Comparison of ENCODE assay signal across 20 mouse cellular contexts in the genomic region with DNA sequence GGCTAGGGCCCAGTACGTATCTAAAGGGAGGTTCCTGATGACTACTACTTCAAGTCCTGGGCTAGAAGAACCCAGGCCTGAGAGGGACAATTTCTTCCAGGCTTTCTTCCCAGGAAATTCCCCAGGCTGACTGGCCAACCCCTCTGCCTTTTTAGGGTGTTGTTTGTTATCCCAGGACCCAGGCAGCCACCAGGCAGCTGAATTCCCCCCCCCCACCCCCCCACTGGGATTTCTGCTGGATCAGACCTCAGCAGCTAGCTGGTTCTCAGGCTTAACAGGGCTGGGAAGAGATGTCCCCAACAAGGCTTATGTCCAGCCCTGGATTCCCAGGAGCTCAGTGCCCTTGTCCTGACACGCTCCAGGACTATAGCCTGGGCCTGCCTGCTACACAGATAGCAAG.
DNase-seq lines count a peak whose midpoint lies in the region; ATAC-seq and TF ChIP-seq lines count a peak whose summit lies in the region.
"Had no signal": no experiment of that assay in that cellular context is flagged by ENCODE, and none has a peak within 500 bp of the region (broad histone marks: within the 10 kb centered on the region; RNA-seq: fewer than 3 reads in every experiment).

No protein-coding gene starts in this region.

- H3K4me1 ChIP-seq in heart, embryonic 10.5 days: peaks cover 87% of the 10 kb centered on the region
- peaks cover 38% of the 10 kb centered on the region for H3K4me1 ChIP-seq in lung, postnatal 0 days (ENCODE audit: insufficient read depth, low read depth, low read length)
- H3K4me1 ChIP-seq in heart, embryonic 16.5 days (ENCODE audit: control insufficient read depth, insufficient read depth, low read length): peaks cover 69% of the 10 kb centered on the region
- peaks cover 36% of the 10 kb centered on the region for H3K4me1 ChIP-seq in stomach, postnatal 0 days (replicated peaks; ENCODE audit: control insufficient read depth, insufficient read depth)

- TF ChIP-seq CTCF in lung, postnatal 0 days (IDR thresholded peaks at IDR 0.05): no peak
- TF ChIP-seq CTCF in stomach, postnatal 0 days (IDR thresholded peaks at IDR 0.05; ENCODE audit: low read depth): no peak

- no peak for DNase-seq in heart, embryonic 10.5 days (ENCODE audit: low spot score)
- no peak for DNase-seq in heart, postnatal 25 days (ENCODE audit: low spot score)
- no peak for DNase-seq in lung, postnatal 0 days (ENCODE audit: low spot score)
- no peak for DNase-seq in lung, adult 18-20 months
- DNase-seq in stomach, postnatal 0 days (ENCODE audit: low spot score): no peak
- no peak for DNase-seq in spleen, postnatal 14 days (ENCODE audit: low spot score in 2 of 2)
- DNase-seq: cerebellum, postnatal 10 days; embryo, embryonic 11 days; gastrocnemius, postnatal 14 days; kidney, adult 9 months; kidney, postnatal 4 days; lung, postnatal 4 days; thymus, postnatal 36 days had no signal

- no peak overlapping the region for H3K9ac ChIP-seq in lung, postnatal 0 days (replicated peaks; ENCODE audit: low read depth)
- no peak overlapping the region for H3K9ac ChIP-seq in heart, embryonic 16.5 days (ENCODE audit: low read length)
- no peak overlapping the region; the same call in 1 of the 2 replicates for H3K9ac ChIP-seq in stomach, postnatal 0 days (ENCODE audit: low read length)
- H3K9ac ChIP-seq: limb, embryonic 12.5 days; midbrain, embryonic 12.5 days; neural tube, embryonic 13.5 days had no signal

- ATAC-seq in lung, postnatal 0 days: no peak
- ATAC-seq in heart, embryonic 16.5 days (replicated peaks; ENCODE audit: extremely low read depth, insufficient read depth, low FRiP score): no peak
- no peak for ATAC-seq in stomach, postnatal 0 days (ENCODE audit: low FRiP score, low TSS enrichment)
- ATAC-seq: inflammation-experienced regulatory T-cells, adult 6 months had no signal

- H3K4me2 ChIP-seq in lung, postnatal 0 days (replicated peaks; ENCODE audit: low read depth, low read length): no peak overlapping the region
- no peak overlapping the region for H3K4me2 ChIP-seq in heart, embryonic 16.5 days (ENCODE audit: low read depth, low read length)
- no peak overlapping the region for H3K4me2 ChIP-seq in stomach, postnatal 0 days (replicated peaks; ENCODE audit: low read depth)
- H3K4me2 ChIP-seq: limb, embryonic 12.5 days; midbrain, embryonic 12.5 days; neural tube, embryonic 13.5 days had no signal

- H3K27ac ChIP-seq in heart, embryonic 10.5 days: peak overlapping the region; percentile 44
- peak overlapping the region; percentile 27; the same call in 1 of the 2 replicates for H3K27ac ChIP-seq in lung, postnatal 0 days (ENCODE audit: low read length)
- H3K27ac ChIP-seq in heart, embryonic 16.5 days (ENCODE audit: low read length): peak overlapping the region; percentile 19
- peak overlapping the region; percentile 41 for H3K27ac ChIP-seq in stomach, postnatal 0 days (replicated peaks)
- H3K27ac ChIP-seq: neural tube, embryonic 13.5 days had no signal

- H3K4me3 ChIP-seq in heart, embryonic 10.5 days: no peak overlapping the region
- H3K4me3 ChIP-seq in lung, postnatal 0 days (ENCODE audit: low read depth, low read length): no peak overlapping the region
- no peak overlapping the region for H3K4me3 ChIP-seq in heart, embryonic 16.5 days (ENCODE audit: low read length)
- no peak overlapping the region for H3K4me3 ChIP-seq in stomach, postnatal 0 days (ENCODE audit: low read depth, low read length)
- H3K4me3 ChIP-seq: erythroblast, embryonic 14.5 days; limb, embryonic 12.5 days; midbrain, embryonic 12.5 days; neural tube, embryonic 13.5 days had no signal

- 46% methylated on average over 2 of the region's 2 CpGs for WGBS in heart, embryonic 10.5 days
- 85% methylated on average over 2 of the region's 2 CpGs for WGBS in lung, postnatal 0 days
- 68% methylated on average over 2 of the region's 2 CpGs for WGBS in heart, embryonic 16.5 days
- WGBS in stomach, postnatal 0 days: 74% methylated on average over 2 of the region's 2 CpGs

- H3K9me3 ChIP-seq in heart, embryonic 10.5 days: no peaks in the 10 kb centered on the region
- no peaks in the 10 kb centered on the region for H3K9me3 ChIP-seq in lung, postnatal 0 days (ENCODE audit: low read length)
- H3K9me3 ChIP-seq in heart, embryonic 16.5 days (replicated peaks; ENCODE audit: control insufficient read depth, low read length): no peaks in the 10 kb centered on the region
- H3K9me3 ChIP-seq in stomach, postnatal 0 days (ENCODE audit: control insufficient read depth, low read length): no peaks in the 10 kb centered on the region
- H3K9me3 ChIP-seq: G1E; limb, embryonic 12.5 days; midbrain, embryonic 12.5 days; neural tube, embryonic 13.5 days had no signal

- H3K36me3 ChIP-seq in heart, embryonic 10.5 days: peaks cover 26% of the 10 kb centered on the region
- H3K36me3 ChIP-seq in lung, postnatal 0 days (ENCODE audit: insufficient read depth, low read length): no peaks in the 10 kb centered on the region; the same call in 1 of the 2 replicates
- H3K36me3 ChIP-seq in heart, embryonic 16.5 days (ENCODE audit: control insufficient read depth, insufficient read depth): no peaks in the 10 kb centered on the region; the same call in 1 of the 2 replicates
- H3K36me3 ChIP-seq in stomach, postnatal 0 days (ENCODE audit: control insufficient read depth, insufficient read depth, low read length): 0 out of 2 replicates have a peak, but pooled peaks cover 3% of the 10 kb centered on the region
- H3K36me3 ChIP-seq: G1E; midbrain, embryonic 12.5 days; neural tube, embryonic 13.5 days had no signal

- no peak for TF ChIP-seq EP300 in lung, postnatal 0 days (IDR thresholded peaks at IDR 0.05)
- no peak for TF ChIP-seq EP300 in stomach, postnatal 0 days (optimal IDR thresholded peaks at IDR 0.05)

- intact Hi-C loops in heart, postnatal 25 days (cut with DNase I): no loop called here

- no peaks in the 10 kb centered on the region for H3K27me3 ChIP-seq in heart, embryonic 10.5 days (ENCODE audit: insufficient read depth, poor library complexity, severe bottlenecking)
- no peaks in the 10 kb centered on the region for H3K27me3 ChIP-seq in lung, postnatal 0 days (replicated peaks; ENCODE audit: insufficient read depth, low read length)
- H3K27me3 ChIP-seq in heart, embryonic 16.5 days (ENCODE audit: control insufficient read depth, insufficient read depth, low read length): no peaks in the 10 kb centered on the region
- H3K27me3 ChIP-seq in stomach, postnatal 0 days (ENCODE audit: control insufficient read depth, insufficient read depth, low read length): no peaks in the 10 kb centered on the region
- H3K27me3 ChIP-seq: limb, embryonic 12.5 days; midbrain, embryonic 12.5 days; neural tube, embryonic 13.5 days had no signal
